Mouse (Mus musculus) hindbrain, embryonic 15.5 days (tissue): Measurements from ENCODE around the gene Macf1. TPM values are rescaled to one million over a fixed set of nuclear protein-coding genes. Genes with fewer than 3 reads are reported as not detected.

Experiments used
- ATAC-seq: fragments of 200-750 bp; cut with Nextera tagmentation; 2 replicates; pipeline ENCODE4 v1.8.0; 2017; ENCODE audit warnings: low read depth, moderate number of reproducible peaks, moderate TSS enrichment; ENCODE audit not compliant: low FRiP score
- H3K27ac ChIP-seq: fragments of 300-500 bp; sonication (generic); replicated peaks from 2 replicates; pipeline ENCODE4 v1.5.1; 2015; ENCODE audit warnings: mild to moderate bottlenecking, inconsistent platforms
- H3K27me3 ChIP-seq: fragments of 300-500 bp; sonication (generic); 2 replicates; pipeline ENCODE4 v1.6.1; 2015; ENCODE audit warnings: control low read depth, inconsistent platforms
- H3K36me3 ChIP-seq: fragments of 300-500 bp; sonication (generic); 2 replicates; pipeline ENCODE4 v1.6.1; 2015; ENCODE audit warnings: control low read depth, inconsistent platforms
- H3K4me1 ChIP-seq: fragments of 300-500 bp; sonication (generic); replicated peaks from 2 replicates; pipeline ENCODE4 v1.6.1; 2015; ENCODE audit warnings: control low read depth, inconsistent platforms
- H3K4me2 ChIP-seq: fragments of 300-500 bp; sonication (generic); 2 replicates; pipeline ENCODE4 v1.6.1; 2015; ENCODE audit warnings: moderate library complexity, mild to moderate bottlenecking, inconsistent platforms
- H3K4me3 ChIP-seq: fragments of 300-500 bp; sonication (generic); 2 replicates; pipeline ENCODE4 v1.5.1; 2015; ENCODE audit warnings: mild to moderate bottlenecking, inconsistent platforms
- H3K9ac ChIP-seq: fragments of 300-500 bp; sonication (generic); 2 replicates; pipeline ENCODE4 v1.6.1; 2015; ENCODE audit warnings: inconsistent platforms
- H3K9me3 ChIP-seq: fragments of 300-500 bp; sonication (generic); 2 replicates; pipeline ENCODE4 v1.6.1; 2016; ENCODE audit warnings: control low read depth, inconsistent platforms
- WGBS: fragments of 180-500 bp; shearing (Covaris S2); methylation state at CpG from one replicate; pipeline ENCODE4 v1.1.7; 2015; 5-methylcytosine and 5-hydroxymethylcytosine counted together
- polyA plus RNA-seq: library from polyadenylated mRNA; unstranded; fragments of >200 nt; fragmentation: Nextera tagmentation; extraction: Ambion mirVana; gene quantifications from 2 replicates; pipeline ENCODE4 v1.2.1, GENCODE M21; 2015

Gene Macf1
- polyA plus RNA-seq, 1 experiment from 2014 or later: 69.2 TPM

DNA sequence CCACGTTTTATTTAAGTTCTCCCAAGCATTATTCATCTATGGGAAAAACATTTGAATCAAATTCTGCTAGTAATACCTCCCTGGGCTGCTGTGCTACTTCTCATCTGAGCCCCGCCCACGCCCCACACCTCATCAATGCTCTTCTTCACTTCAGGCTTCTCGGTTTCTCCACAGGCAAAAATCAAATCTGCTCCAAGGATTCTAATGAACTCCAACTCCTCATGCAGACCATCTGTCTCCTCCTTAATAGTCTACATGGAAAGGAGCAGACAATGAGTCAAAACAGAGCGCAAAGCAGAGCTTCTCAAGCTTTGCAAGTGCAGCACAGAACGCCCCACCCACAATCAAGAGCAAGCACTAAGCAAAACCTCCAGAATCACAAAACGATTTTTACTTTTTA lies 301.0 kb downstream of the Macf1 start:
- Histone ChIP-seq H3K4me3 (no peak overlapping the region), H3K27me3 (no peaks in the 10 kb centered on the region), H3K27ac (no peak overlapping the region), H3K36me3 (peaks cover 86% of the 10 kb centered on the region), H3K9ac (no peak overlapping the region), H3K4me2 (no peak overlapping the region), H3K9me3 (no peaks in the 10 kb centered on the region), H3K4me1 (no peaks in the 10 kb centered on the region)
- 90% methylated on average over 7 of the region's 7 CpGs for WGBS
- ATAC-seq: no peak

DNA sequence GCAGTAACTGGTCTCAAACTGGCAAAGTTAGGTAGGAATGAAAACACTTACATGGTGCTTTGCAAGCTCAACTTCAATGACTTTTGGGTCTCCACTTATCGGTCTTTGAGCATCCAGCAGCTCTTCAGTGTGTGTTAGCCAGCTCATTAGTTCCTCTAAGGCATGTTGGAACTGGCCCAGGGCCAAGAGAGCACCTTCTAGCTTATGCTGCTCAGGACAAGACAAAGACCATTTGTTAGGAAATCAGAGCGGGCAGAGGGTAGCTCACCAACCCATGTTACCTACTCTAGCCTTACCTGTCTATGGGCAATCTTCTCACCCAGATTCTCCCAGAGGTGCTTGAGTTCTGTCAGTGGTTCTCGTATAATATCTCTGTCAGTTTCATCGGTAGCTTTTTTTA lies 302.1 kb downstream of the Macf1 start:
- Histone ChIP-seq H3K27ac (0 out of 2 replicates have a peak overlapping the region, but pooled peaks have one; percentile 20), H3K9me3 (no peaks in the 10 kb centered on the region), H3K9ac (no peak overlapping the region), H3K4me3 (no peak overlapping the region), H3K27me3 (no peaks in the 10 kb centered on the region), H3K36me3 (peaks cover 85% of the 10 kb centered on the region), H3K4me1 (no peaks in the 10 kb centered on the region), H3K4me2 (no peak overlapping the region)
- 90% methylated on average over 4 of the region's 4 CpGs for WGBS
- ATAC-seq: no peak

DNA sequence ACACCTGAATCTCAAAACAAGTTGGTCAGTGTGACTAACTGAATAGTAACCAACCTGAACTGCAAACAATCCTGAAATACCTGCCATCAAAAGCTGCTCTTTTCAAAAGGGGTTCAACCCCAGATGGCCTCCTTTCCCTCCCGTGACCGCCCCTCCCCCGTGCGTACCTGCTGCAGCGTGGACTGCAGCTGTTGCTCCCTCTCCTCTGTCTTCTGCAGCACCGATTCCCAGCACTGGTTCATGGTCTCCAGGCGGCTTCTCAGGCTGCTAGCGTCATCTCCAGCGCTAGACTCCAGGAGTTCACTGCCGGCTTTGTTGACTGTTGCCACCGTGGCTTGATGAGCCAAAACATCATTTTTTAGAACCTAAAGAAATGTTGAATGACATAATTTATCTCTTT lies 302.6 kb downstream of the Macf1 start:
- Histone ChIP-seq H3K9ac (no peak overlapping the region), H3K27ac (0 out of 2 replicates have a peak overlapping the region, but pooled peaks have one; percentile 20), H3K36me3 (peaks cover 85% of the 10 kb centered on the region), H3K27me3 (no peaks in the 10 kb centered on the region), H3K4me3 (no peak overlapping the region), H3K9me3 (no peaks in the 10 kb centered on the region), H3K4me1 (no peaks in the 10 kb centered on the region), H3K4me2 (no peak overlapping the region)
- ATAC-seq: no peak
- 95% methylated on average over 11 of the region's 11 CpGs for WGBS

DNA sequence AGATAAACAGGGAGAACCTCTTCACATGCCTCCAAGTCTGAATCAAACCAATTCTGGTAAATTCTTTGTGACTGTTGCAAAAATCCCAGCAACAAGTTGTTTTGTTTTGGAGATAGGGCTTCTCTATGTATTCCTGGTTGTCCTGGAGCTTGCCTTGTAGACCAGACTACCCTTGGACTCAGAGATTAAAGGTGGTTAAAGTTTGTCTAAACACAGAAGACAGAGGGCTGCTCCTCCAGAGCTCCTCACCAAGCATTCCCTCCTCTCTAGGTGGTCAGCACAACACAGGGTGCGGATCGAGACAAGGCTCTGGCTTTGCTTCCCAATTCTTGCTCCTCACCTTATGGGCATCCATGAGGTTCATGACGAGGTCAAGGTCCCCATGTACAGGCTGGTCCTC lies 308.1 kb downstream of the Macf1 start:
- H3K4me1 ChIP-seq: no peaks in the 10 kb centered on the region
- no peak overlapping the region for H3K4me2 ChIP-seq
- no peak overlapping the region for H3K9ac ChIP-seq
- no peak overlapping the region for H3K27ac ChIP-seq
- H3K9me3 ChIP-seq: no peaks in the 10 kb centered on the region
- H3K4me3 ChIP-seq: no peak overlapping the region
- WGBS: 97% methylated on average over 3 of the region's 3 CpGs
- ATAC-seq: no peak
- peaks cover 87% of the 10 kb centered on the region for H3K36me3 ChIP-seq
- H3K27me3 ChIP-seq: no peaks in the 10 kb centered on the region

DNA sequence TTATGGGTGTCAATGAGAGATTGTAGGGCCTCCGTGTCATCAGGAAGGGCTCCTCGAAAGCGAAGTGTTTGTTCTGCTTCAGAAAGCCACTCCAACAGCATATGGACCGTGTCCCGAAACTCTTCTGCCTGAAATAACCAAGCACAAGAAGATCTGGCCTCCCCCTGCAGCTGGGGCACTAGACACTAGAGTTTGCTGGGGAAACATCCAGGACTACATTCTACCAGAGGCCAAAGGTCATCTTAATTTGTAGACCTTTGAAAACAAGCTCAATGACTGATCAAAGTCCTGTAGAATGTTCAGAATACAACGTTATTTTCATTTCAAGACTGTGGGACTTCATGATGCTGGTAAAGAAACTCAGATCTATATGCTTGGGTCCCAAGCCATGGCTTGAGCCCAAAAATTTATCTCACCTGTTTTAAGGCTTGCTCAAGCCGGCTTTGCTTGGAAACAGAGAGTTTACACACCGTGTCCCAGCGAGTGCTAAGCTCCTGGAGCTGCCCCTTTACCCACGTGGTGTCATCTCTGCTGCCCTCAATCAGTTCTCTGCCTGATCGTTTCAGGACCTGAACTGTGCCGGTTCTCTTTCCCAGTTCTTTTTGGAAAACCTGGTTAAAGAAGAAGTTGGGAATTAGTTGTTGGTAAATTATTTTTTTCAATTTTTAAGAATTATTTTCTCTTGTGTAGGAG lies 309.7 kb downstream of the Macf1 start:
- no peaks in the 10 kb centered on the region for H3K4me1 ChIP-seq
- no peaks in the 10 kb centered on the region for H3K9me3 ChIP-seq
- H3K27me3 ChIP-seq: no peaks in the 10 kb centered on the region
- H3K27ac ChIP-seq: no peak overlapping the region
- H3K36me3 ChIP-seq: peaks cover 92% of the 10 kb centered on the region
- ATAC-seq: no peak
- no peak overlapping the region for H3K9ac ChIP-seq
- no peak overlapping the region for H3K4me2 ChIP-seq
- no peak overlapping the region for H3K4me3 ChIP-seq
- WGBS: 94% methylated on average over 12 of the region's 12 CpGs

DNA sequence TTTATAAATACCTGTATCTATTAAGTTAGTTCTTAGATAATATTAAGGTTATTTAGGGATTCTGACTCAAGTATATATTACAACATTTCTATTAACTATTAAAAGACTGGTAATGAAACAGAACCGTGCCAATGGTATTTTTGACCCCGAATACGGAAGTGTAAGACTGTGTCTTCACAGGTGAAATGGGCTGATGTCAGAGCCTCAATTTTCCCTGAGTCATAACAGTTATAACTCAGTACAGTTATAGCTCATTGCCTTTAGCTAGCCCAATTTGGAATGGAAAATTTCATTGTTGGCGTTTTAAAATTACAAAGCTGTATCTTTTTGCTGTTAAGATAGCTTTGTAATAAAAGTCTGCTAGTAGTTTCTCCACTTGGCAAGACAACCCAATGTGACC lies 320.6 kb downstream of the Macf1 start:
- Histone ChIP-seq H3K27ac (no peak overlapping the region), H3K4me3 (no peak overlapping the region), H3K4me1 (no peaks in the 10 kb centered on the region), H3K9me3 (no peaks in the 10 kb centered on the region), H3K9ac (no peak overlapping the region), H3K4me2 (no peak overlapping the region), H3K36me3 (peaks cover 86% of the 10 kb centered on the region), H3K27me3 (no peaks in the 10 kb centered on the region)
- 96% methylated on average over 4 of the region's 4 CpGs for WGBS
- no peak for ATAC-seq

DNA sequence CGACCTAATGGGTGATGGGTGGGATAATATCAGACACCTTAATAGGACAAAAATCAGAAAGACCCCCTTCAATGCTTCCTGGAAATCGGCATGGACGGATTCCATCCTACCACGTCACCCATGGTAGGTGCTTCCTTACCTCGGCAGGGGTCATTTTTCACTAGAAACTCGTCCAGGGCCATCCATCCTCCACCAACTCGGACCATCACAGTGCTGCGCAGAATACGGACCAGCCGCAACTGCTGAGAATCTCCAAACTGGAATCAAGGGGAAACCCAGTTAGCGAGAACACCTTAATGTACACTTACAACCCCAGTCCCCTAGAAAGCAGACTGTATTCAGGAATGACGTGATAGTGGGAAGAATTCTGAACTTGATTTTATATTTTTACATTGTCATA lies 323.4 kb downstream of the Macf1 start:
- no peaks in the 10 kb centered on the region for H3K9me3 ChIP-seq
- no peak for ATAC-seq
- 94% methylated on average over 12 of the region's 12 CpGs for WGBS
- no peak overlapping the region for H3K4me3 ChIP-seq
- no peak overlapping the region for H3K4me2 ChIP-seq
- peaks cover 77% of the 10 kb centered on the region for H3K36me3 ChIP-seq
- no peaks in the 10 kb centered on the region for H3K27me3 ChIP-seq
- H3K4me1 ChIP-seq: no peaks in the 10 kb centered on the region
- no peak overlapping the region for H3K27ac ChIP-seq
- no peak overlapping the region for H3K9ac ChIP-seq

DNA sequence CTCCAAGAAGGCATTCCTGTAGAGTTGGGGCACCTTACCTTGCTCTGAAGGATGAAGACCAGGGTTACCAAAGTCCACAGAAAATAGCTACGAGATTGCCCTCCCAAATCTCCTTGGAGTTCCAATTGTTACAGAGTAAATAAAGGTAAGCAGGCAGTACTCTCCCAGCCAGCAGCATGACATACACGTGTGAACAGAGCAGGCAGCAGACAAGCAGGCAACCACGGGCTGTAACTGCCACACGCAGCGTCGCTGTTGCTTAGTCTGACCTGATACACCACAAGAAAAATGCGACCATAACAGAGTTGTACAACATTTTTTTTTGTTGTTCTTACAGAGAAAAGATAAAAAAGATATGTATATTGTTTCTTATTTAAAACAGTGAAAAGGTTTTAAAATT lies 325.5 kb downstream of the Macf1 start:
- Histone ChIP-seq H3K9me3 (no peaks in the 10 kb centered on the region), H3K9ac (no peak overlapping the region), H3K36me3 (peaks cover 78% of the 10 kb centered on the region), H3K4me2 (no peak overlapping the region), H3K4me1 (no peaks in the 10 kb centered on the region), H3K4me3 (no peak overlapping the region), H3K27me3 (no peaks in the 10 kb centered on the region), H3K27ac (no peak overlapping the region)
- no peak for ATAC-seq
- WGBS: 98% methylated on average over 7 of the region's 7 CpGs

DNA sequence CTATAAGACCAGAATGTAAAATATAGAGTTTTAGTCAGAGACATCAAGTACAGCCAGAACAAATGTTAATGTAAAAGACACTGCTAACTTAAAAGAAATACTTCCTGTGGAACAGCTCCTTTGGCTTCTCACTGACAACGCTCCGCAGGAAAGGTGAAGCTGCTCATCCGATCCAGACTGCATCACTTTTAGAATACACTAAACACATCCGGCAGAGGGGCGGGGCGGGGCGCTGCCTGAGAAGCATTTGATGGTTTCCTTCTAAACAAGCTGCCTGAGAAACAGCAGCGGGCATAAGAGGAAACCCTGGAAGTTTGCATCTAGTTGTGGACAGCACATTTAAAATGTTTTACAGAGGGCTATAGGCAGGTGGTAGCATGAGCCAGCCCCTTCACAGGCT lies 328.2 kb downstream of the Macf1 start:
- WGBS: 94% methylated on average over 8 of the region's 8 CpGs
- Histone ChIP-seq H3K4me1 (no peaks in the 10 kb centered on the region), H3K27ac (no peak overlapping the region), H3K27me3 (no peaks in the 10 kb centered on the region), H3K4me3 (no peak overlapping the region), H3K9me3 (no peaks in the 10 kb centered on the region), H3K4me2 (no peak overlapping the region), H3K36me3 (peaks cover 82% of the 10 kb centered on the region), H3K9ac (no peak overlapping the region)
- ATAC-seq: no peak

DNA sequence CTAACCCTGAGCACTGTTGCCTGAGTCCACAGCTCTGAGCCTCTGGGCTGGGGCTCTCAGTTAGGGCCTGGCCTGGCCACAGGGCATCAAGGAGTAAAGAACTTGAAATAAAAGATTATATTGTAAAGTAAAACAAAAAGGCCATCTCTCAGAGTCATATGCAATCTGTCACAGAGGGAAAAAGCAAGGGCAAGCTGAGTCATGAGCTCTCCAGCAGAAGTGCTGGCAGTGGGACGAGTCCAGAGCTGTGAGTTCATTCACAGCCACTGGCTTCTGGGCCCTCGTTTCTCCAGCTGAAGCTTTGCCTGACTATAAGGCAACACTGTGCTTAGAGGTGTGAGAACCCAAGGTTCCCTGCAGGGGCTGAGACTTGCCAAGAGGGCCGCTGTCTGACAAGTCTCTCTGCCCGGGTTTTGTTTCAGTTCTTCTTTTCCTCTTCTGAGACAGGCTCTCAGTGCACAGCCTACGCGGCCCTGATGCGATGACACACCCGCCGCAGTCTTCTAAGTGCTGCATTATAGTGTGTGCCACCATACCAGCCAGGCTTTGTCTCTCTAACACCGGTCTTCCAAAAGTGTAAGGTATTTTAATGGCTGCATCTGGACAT lies 330.8 kb downstream of the Macf1 start:
- peaks cover 86% of the 10 kb centered on the region for H3K36me3 ChIP-seq
- no peak for ATAC-seq
- no peak overlapping the region for H3K27ac ChIP-seq
- no peaks in the 10 kb centered on the region for H3K4me1 ChIP-seq
- H3K27me3 ChIP-seq: no peaks in the 10 kb centered on the region
- H3K4me2 ChIP-seq: no peak overlapping the region
- H3K9ac ChIP-seq: no peak overlapping the region
- 87% methylated on average over 10 of the region's 10 CpGs for WGBS
- no peak overlapping the region for H3K4me3 ChIP-seq
- no peaks in the 10 kb centered on the region for H3K9me3 ChIP-seq

DNA sequence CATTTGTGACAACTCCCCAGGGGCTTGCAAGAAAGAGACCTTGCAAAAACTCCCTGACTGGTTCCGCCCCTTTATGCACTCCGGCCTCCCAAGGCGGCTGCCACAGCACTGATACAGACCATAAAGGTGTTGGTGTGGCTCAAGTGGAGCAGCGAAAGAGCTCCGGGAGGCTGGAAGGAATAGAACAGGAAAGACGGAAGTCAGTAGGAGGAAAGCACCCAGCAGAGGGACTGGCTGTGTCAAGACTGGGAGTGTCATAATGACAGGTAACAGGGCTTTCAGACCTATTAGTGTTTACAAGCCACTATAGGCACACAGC lies 340.7 kb downstream of the Macf1 start:
- H3K27me3 ChIP-seq: peaks cover 45% of the 10 kb centered on the region
- 10% methylated on average over 6 of the region's 6 CpGs for WGBS

DNA sequence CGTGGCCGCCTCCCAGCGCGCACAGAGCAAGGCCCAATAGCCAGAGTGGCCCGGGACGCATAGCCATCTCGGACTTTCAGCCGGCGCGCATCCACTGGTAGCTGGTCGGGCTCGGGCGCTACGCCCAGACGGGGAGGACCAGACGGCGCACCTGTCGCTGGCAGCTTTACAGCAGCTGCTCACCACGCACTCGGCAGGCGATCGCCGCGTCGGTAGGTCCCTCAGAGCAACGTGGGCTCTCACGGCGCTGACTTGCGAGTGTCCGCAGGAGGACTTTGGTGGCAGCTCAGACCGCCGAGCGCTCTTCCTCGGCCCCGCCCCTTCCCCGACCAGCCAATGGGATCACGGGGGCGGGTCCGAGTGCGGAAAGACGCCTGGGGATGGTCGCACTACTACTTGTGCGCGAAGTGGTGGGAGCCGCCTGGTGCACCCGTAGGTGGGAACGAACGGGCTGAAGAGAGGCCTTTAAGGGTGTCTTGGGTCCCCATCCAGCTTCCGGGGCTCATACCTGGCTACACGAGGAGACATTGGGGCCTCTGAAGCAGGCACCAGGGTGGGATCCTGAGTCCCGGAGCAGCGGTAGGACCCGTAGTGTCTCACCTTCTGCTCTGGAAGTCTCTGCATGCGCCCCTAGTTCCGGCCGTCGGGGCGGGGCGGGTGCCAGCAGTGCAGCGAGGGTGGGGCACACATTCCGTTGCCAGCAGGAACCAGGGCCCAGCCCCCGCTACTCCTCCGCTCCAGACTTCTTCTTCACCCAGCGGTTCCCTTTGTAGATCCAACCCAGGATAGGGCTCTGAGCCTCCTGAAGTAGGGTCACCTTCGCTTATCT lies 341.3 kb downstream of the Macf1 start, which contains the start of gene Bmp8a:
Bmp8a (minus strand) TSS at position 611 of the 829 bp plus-strand sequence.
- ATAC-seq: peak; percentile 86
- Histone ChIP-seq H3K9ac (0 out of 2 replicates have a peak within 1 kb of the TSS, but pooled peaks have one; percentile 6), H3K4me2 (peak within 1 kb of the TSS; percentile 65), H3K36me3 (0 out of 2 replicates have a peak, but pooled peaks cover 5% of the 10 kb centered on the region), H3K27ac (no peak within 1 kb of the TSS), H3K9me3 (no peaks in the 10 kb centered on the region), H3K4me3 (peak within 1 kb of the TSS; percentile 42), H3K4me1 (peaks cover 15% of the 10 kb centered on the region), H3K27me3 (peaks cover 45% of the 10 kb centered on the region)
- WGBS: 1% methylated on average over 58 of the region's 65 CpGs

More for the DNA sequence above, 340.7 kb downstream of the Macf1 start:
- ATAC-seq: no peak
- peak overlapping the region; percentile 42 for H3K4me3 ChIP-seq
- peaks cover 11% of the 10 kb centered on the region for H3K36me3 ChIP-seq
- no peak overlapping the region for H3K9ac ChIP-seq
- H3K27ac ChIP-seq: no peak overlapping the region
- H3K4me2 ChIP-seq: peak overlapping the region; percentile 65
- H3K4me1 ChIP-seq: peaks cover 15% of the 10 kb centered on the region
- H3K9me3 ChIP-seq: no peaks in the 10 kb centered on the region
